In the genomic region with DNA sequence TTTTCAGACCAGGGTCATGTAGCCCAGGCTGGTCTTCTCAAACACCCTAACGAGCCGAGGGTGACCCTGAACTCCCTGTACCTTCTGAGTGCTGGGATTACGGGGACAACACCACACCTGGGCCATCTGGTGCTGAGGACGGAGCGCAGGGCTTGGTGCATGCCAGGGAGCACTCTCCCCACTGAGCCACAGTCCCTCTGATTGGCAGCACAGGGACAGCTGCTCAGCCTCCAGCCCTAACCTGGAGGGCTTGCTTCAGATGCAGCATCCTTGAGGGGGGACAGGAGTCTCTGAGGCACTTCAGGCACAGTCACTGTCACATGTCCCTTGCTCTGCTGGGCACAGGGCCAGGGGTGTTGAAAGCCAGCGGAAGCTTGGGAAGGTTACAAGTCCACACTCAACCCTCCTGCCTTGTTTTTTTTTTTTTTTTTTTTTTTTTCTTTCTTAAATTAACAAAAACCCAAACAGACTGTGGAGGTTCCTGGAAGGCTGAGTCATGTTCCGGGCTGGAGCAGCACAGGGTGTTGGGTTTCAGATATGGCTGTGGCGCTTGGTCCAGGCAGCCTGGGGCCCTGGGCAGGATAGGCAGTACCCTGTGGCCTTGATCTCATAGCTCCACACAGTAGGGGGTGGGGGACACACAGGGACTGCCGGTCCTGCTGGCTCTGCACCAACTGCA, we compare ENCODE assay signal across 9 mouse cellular contexts. TPM values are rescaled to one million over a fixed set of nuclear protein-coding genes. Genes with fewer than 3 reads are reported as not detected.
DNase-seq lines count a peak whose midpoint lies in the region; ATAC-seq and TF ChIP-seq lines count a peak whose summit lies in the region.
"Had no signal": no experiment of that assay in that cellular context is flagged by ENCODE, and none has a peak within 500 bp of the region (broad histone marks: within the 10 kb centered on the region; RNA-seq: fewer than 3 reads in every experiment).

No protein-coding gene starts in this region.

- no peaks in the 10 kb centered on the region for H3K27me3 ChIP-seq in neural tube, embryonic 11.5 days (ENCODE audit: control insufficient read depth, insufficient read depth, low read length)
- no peaks in the 10 kb centered on the region for H3K27me3 ChIP-seq in heart, embryonic 14.5 days (ENCODE audit: control insufficient read depth, insufficient read depth, low read length)
- H3K27me3 ChIP-seq in liver, embryonic 14.5 days (ENCODE audit: control insufficient read depth, insufficient read depth, low read length), result no peaks in the 10 kb centered on the region
- no peaks in the 10 kb centered on the region for H3K27me3 ChIP-seq in myocyte (ENCODE audit: control insufficient read depth, insufficient read depth, insufficient read length)
- H3K27me3 ChIP-seq: CH12.LX had no signal

- no peaks in the 10 kb centered on the region for H3K9me3 ChIP-seq in neural tube, embryonic 11.5 days (ENCODE audit: control insufficient read depth, low read length)
- H3K9me3 ChIP-seq in heart, embryonic 14.5 days (ENCODE audit: control insufficient read depth, low read length), result no peaks in the 10 kb centered on the region
- H3K9me3 ChIP-seq in liver, embryonic 14.5 days (ENCODE audit: control insufficient read depth, low read length), result no peaks in the 10 kb centered on the region

- TF ChIP-seq CTCF in embryonic fibroblast, embryonic 13.5 days (IDR thresholded peaks at IDR 0.05; ENCODE audit: borderline replicate concordance, insufficient read depth, low read length), result no peak
- no peak for TF ChIP-seq CTCF in liver, embryonic 14.5 days (IDR thresholded peaks at IDR 0.05; ENCODE audit: low read depth)

- ATAC-seq in neural tube, embryonic 11.5 days (ENCODE audit: insufficient read depth, low FRiP score, low TSS enrichment), result no peak
- ATAC-seq in heart, embryonic 14.5 days (ENCODE audit: insufficient number of reproducible peaks, insufficient read depth, low FRiP score, low read depth), result peak; percentile 86
- peak; percentile 90 for ATAC-seq in liver, embryonic 14.5 days (ENCODE audit: insufficient read depth)

- no peak overlapping the region for H3K4me3 ChIP-seq in neural tube, embryonic 11.5 days (ENCODE audit: low read depth, low read length)
- no peak overlapping the region for H3K4me3 ChIP-seq in embryonic fibroblast, embryonic 13.5 days (ENCODE audit: insufficient read depth, low read length)
- H3K4me3 ChIP-seq in heart, embryonic 14.5 days (ENCODE audit: control insufficient read depth in 1 of 2, insufficient read depth in 1 of 2, low read depth in 1 of 2, low read length in 2 of 2), result no peak overlapping the region
- no peak overlapping the region for H3K4me3 ChIP-seq in liver, embryonic 14.5 days (ENCODE audit: insufficient read depth in 1 of 2, low read depth in 2 of 2, low read length in 2 of 2)
- no peak overlapping the region for H3K4me3 ChIP-seq in myocyte

- H3K36me3 ChIP-seq in neural tube, embryonic 11.5 days (ENCODE audit: control insufficient read depth, insufficient read depth, low read length), result no peaks in the 10 kb centered on the region
- H3K36me3 ChIP-seq in heart, embryonic 14.5 days (ENCODE audit: control insufficient read depth, insufficient read depth, low read length), result peaks cover 27% of the 10 kb centered on the region
- H3K36me3 ChIP-seq in liver, embryonic 14.5 days (replicated peaks; ENCODE audit: control insufficient read depth, insufficient read depth, low read depth), result no peaks in the 10 kb centered on the region
- no peaks in the 10 kb centered on the region for H3K36me3 ChIP-seq in myocyte (ENCODE audit: control insufficient read depth, insufficient read depth)

- H3K4me1 ChIP-seq in neural tube, embryonic 11.5 days (ENCODE audit: control insufficient read depth, insufficient read depth, low read length), result no peaks in the 10 kb centered on the region
- H3K4me1 ChIP-seq in embryonic fibroblast, embryonic 13.5 days (ENCODE audit: control insufficient read depth, insufficient read depth, low read length), result peaks cover 28% of the 10 kb centered on the region
- peaks cover 37 to 42% of the 10 kb centered on the region in 2 experiments for H3K4me1 ChIP-seq in heart, embryonic 14.5 days (ENCODE audit: control insufficient read depth in 2 of 2, insufficient read depth in 2 of 2, low read length in 2 of 2)
- H3K4me1 ChIP-seq in liver, embryonic 14.5 days (replicated peaks; ENCODE audit: control insufficient read depth in 2 of 2, insufficient read depth in 2 of 2, low read length in 1 of 2), result peaks cover 15 to 19% of the 10 kb centered on the region in 2 experiments

- TF ChIP-seq EP300 in liver, embryonic 14.5 days (IDR thresholded peaks at IDR 0.05; ENCODE audit: low read depth), result peak; percentile 60

- H3K9ac ChIP-seq in neural tube, embryonic 11.5 days (ENCODE audit: low read length), result no peak overlapping the region
- peak overlapping the region; percentile 52 for H3K9ac ChIP-seq in heart, embryonic 14.5 days (ENCODE audit: low read length)
- peak overlapping the region; percentile 64 for H3K9ac ChIP-seq in liver, embryonic 14.5 days (replicated peaks)

- DNase-seq in neural tube, embryonic 11.5 days (ENCODE audit: low spot score), result peak; percentile 19
- DNase-seq in neural tube, embryonic 10.5 days (ENCODE audit: extremely low spot score, low spot score), result no peak
- peak; percentile 94 to 95 for DNase-seq in kidney, postnatal 25 days
- DNase-seq in liver, embryonic 14.5 days (ENCODE audit: low read depth in 3 of 3, low spot score in 3 of 3), result peak; percentile 67 to 87 (median 77)
- DNase-seq in testis, postnatal 10 days (ENCODE audit: low spot score), result peak; percentile 87

- TF ChIP-seq POLR2A in embryonic fibroblast, embryonic 13.5 days (IDR thresholded peaks at IDR 0.05; ENCODE audit: low read depth, low read length), result peak; percentile 22; the same call in 1 of the 2 replicates
- no peak for TF ChIP-seq POLR2A in myocyte (IDR thresholded peaks at IDR 0.05; ENCODE audit: insufficient read length, low read depth)

- WGBS in neural tube, embryonic 11.5 days, result 72% methylated on average over 9 of the region's 9 CpGs
- 41% methylated on average over 9 of the region's 9 CpGs for WGBS in heart, embryonic 14.5 days
- WGBS in liver, embryonic 14.5 days (ENCODE audit: insufficient replicate concordance), result 51% methylated on average over 9 of the region's 9 CpGs

- H3K79me2 ChIP-seq in myocyte (ENCODE audit: control insufficient read depth, insufficient read depth), result no peaks in the 10 kb centered on the region

- H3K27ac ChIP-seq in neural tube, embryonic 11.5 days (ENCODE audit: low read depth, low read length), result no peak overlapping the region
- H3K27ac ChIP-seq in embryonic fibroblast, embryonic 13.5 days (ENCODE audit: insufficient read depth, low read length), result peak overlapping the region; percentile 94
- H3K27ac ChIP-seq in heart, embryonic 14.5 days (replicated peaks in 1 of 2; ENCODE audit: control insufficient read depth in 1 of 2, insufficient read depth in 1 of 2, low read depth in 2 of 2, low read length in 2 of 2), result peak overlapping the region; percentile 77 to 86
- H3K27ac ChIP-seq in liver, embryonic 14.5 days, result peak overlapping the region; percentile 79

- no peak overlapping the region for H3ac ChIP-seq in myocyte (ENCODE audit: control insufficient read depth, insufficient read length)

- H3K4me2 ChIP-seq in neural tube, embryonic 11.5 days (ENCODE audit: low read depth), result no peak overlapping the region
- peak overlapping the region; percentile 30 for H3K4me2 ChIP-seq in heart, embryonic 14.5 days (ENCODE audit: low read length)
- H3K4me2 ChIP-seq in liver, embryonic 14.5 days (ENCODE audit: low read depth), result peak overlapping the region; percentile 58
- peak overlapping the region; percentile 69 for H3K4me2 ChIP-seq in myocyte (ENCODE audit: low read depth)

RNA-seq across cellular contexts. Expression of a gene that starts 24.0 kb away (rescaled TPM):
- polyA plus RNA-seq in neural tube, embryonic 11.5 days (2014; fragmentation: Nextera tagmentation; extraction: Ambion mirVana), result 540 and 570 TPM in 2 replicates
- polyA plus RNA-seq in embryonic fibroblast, embryonic 13.5 days (2011; ENCODE audit: insufficient read length, low read depth, missing spikeins), result 214 and 217 TPM in 2 replicates
- polyA plus RNA-seq in heart, embryonic 14.5 days (2014; fragmentation: Nextera tagmentation; extraction: Ambion mirVana), result 715 and 757 TPM in 2 replicates
- polyA plus RNA-seq in liver, embryonic 14.5 days (2012; rRNA removed), result 274 and 388 TPM in 2 replicates
- 705 and 724 TPM in 2 replicates for polyA plus RNA-seq in liver, embryonic 14.5 days (2014; fragmentation: Nextera tagmentation; extraction: Ambion mirVana)
- polyA plus RNA-seq in myocyte (2012; fragmentation: generic; extraction: Trizol), result 1,278 TPM

RNA-seq across cellular contexts. Expression of a gene that starts 31.4 kb away (rescaled TPM):
- polyA plus RNA-seq in neural tube, embryonic 11.5 days (2014; fragmentation: Nextera tagmentation; extraction: Ambion mirVana), result 222 and 234 TPM in 2 replicates
- polyA plus RNA-seq in embryonic fibroblast, embryonic 13.5 days (2011; ENCODE audit: insufficient read length, low read depth, missing spikeins), result 46.3 and 61.0 TPM in 2 replicates
- 146 and 162 TPM in 2 replicates for polyA plus RNA-seq in heart, embryonic 14.5 days (2014; fragmentation: Nextera tagmentation; extraction: Ambion mirVana)
- 77.0 and 121 TPM in 2 replicates for polyA plus RNA-seq in liver, embryonic 14.5 days (2012; rRNA removed)
- 88.0 and 90.2 TPM in 2 replicates for polyA plus RNA-seq in liver, embryonic 14.5 days (2014; fragmentation: Nextera tagmentation; extraction: Ambion mirVana)
- 209 TPM for polyA plus RNA-seq in myocyte (2012; fragmentation: generic; extraction: Trizol)

RNA-seq across cellular contexts. Expression of a gene that starts 34.4 kb away (rescaled TPM):
- polyA plus RNA-seq in neural tube, embryonic 11.5 days (2014; fragmentation: Nextera tagmentation; extraction: Ambion mirVana), result 11.3 and 11.9 TPM in 2 replicates
- polyA plus RNA-seq in embryonic fibroblast, embryonic 13.5 days (2011; ENCODE audit: insufficient read length, low read depth, missing spikeins), result 50.7 and 53.5 TPM in 2 replicates
- polyA plus RNA-seq in heart, embryonic 14.5 days (2014; fragmentation: Nextera tagmentation; extraction: Ambion mirVana), result 9.5 and 9.6 TPM in 2 replicates
- 10.0 and 10.1 TPM in 2 replicates for polyA plus RNA-seq in liver, embryonic 14.5 days (2012; rRNA removed)
- 6.6 and 7.6 TPM in 2 replicates for polyA plus RNA-seq in liver, embryonic 14.5 days (2014; fragmentation: Nextera tagmentation; extraction: Ambion mirVana)
- polyA plus RNA-seq in myocyte (2012; fragmentation: generic; extraction: Trizol), result 44.6 TPM

RNA-seq across cellular contexts. Expression of a gene that starts 44.6 kb away (rescaled TPM):
- 22.0 and 23.5 TPM in 2 replicates for polyA plus RNA-seq in neural tube, embryonic 11.5 days (2014; fragmentation: Nextera tagmentation; extraction: Ambion mirVana)
- polyA plus RNA-seq in embryonic fibroblast, embryonic 13.5 days (2011; ENCODE audit: insufficient read length, low read depth, missing spikeins), result 80.8 and 91.7 TPM in 2 replicates
- polyA plus RNA-seq in heart, embryonic 14.5 days (2014; fragmentation: Nextera tagmentation; extraction: Ambion mirVana), result 14.6 and 17.7 TPM in 2 replicates
- 80.5 and 88.8 TPM in 2 replicates for polyA plus RNA-seq in liver, embryonic 14.5 days (2012; rRNA removed)
- polyA plus RNA-seq in liver, embryonic 14.5 days (2014; fragmentation: Nextera tagmentation; extraction: Ambion mirVana), result 17.4 and 18.9 TPM in 2 replicates
- polyA plus RNA-seq in myocyte (2012; fragmentation: generic; extraction: Trizol), result 150 TPM

RNA-seq across cellular contexts. Expression of a gene that starts 54.5 kb away (rescaled TPM):
- polyA plus RNA-seq in neural tube, embryonic 11.5 days (2014; fragmentation: Nextera tagmentation; extraction: Ambion mirVana), result 4.6 and 4.9 TPM in 2 replicates
- polyA plus RNA-seq in embryonic fibroblast, embryonic 13.5 days (2011; ENCODE audit: insufficient read length, low read depth, missing spikeins), result 1.7 and 3.1 TPM in 2 replicates
- polyA plus RNA-seq in heart, embryonic 14.5 days (2014; fragmentation: Nextera tagmentation; extraction: Ambion mirVana), result 3.0 and 3.4 TPM in 2 replicates
- 17.5 and 20.9 TPM in 2 replicates for polyA plus RNA-seq in liver, embryonic 14.5 days (2012; rRNA removed)
- 7.9 and 9.3 TPM in 2 replicates for polyA plus RNA-seq in liver, embryonic 14.5 days (2014; fragmentation: Nextera tagmentation; extraction: Ambion mirVana)
- 0.53 TPM for polyA plus RNA-seq in myocyte (2012; fragmentation: generic; extraction: Trizol)
